Mouse (Mus musculus): ENCODE results near the gene Hdgfl2. TPM values are rescaled to one million over a fixed set of nuclear protein-coding genes. Genes with fewer than 3 reads are reported as not detected.
"Not testable (repeated sequence)": the region's sequence is repeated elsewhere in the genome, so short reads cannot be mapped to it uniquely, and the experiment has no call there.

Hdgfl2 gene
- polyA plus RNA-seq, 1 experiment from 2014 or later: 119 TPM

GRCm38 (mm10) chr17:56096883-56097282 lies 17.4 kb downstream of the Hdgfl2 start:
- DNase-seq (ENCODE audit: low spot score) (no peak), ATAC-seq (replicated peaks; ENCODE audit: low FRiP score) (no peak)
- H3K4me2 ChIP-seq: no peak overlapping the region
- no peaks in the 10 kb centered on the region for H3K27me3 ChIP-seq (replicated peaks; ENCODE audit: control insufficient read depth, insufficient read depth, low read length)
- H3K9me3 ChIP-seq (ENCODE audit: control insufficient read depth, low read length): no peaks in the 10 kb centered on the region
- H3K4me3 ChIP-seq (ENCODE audit: low read depth, low read length): no peak overlapping the region
- 88% methylated on average over 12 of the region's 12 CpGs for WGBS
- peaks cover 55% of the 10 kb centered on the region for H3K36me3 ChIP-seq (ENCODE audit: control insufficient read depth, insufficient read depth, low read length)
- H3K27ac ChIP-seq (ENCODE audit: low read depth, low read length): no peak overlapping the region
- H3K4me1 ChIP-seq (replicated peaks; ENCODE audit: control insufficient read depth, insufficient read depth, low read length): no peaks in the 10 kb centered on the region
- no peak overlapping the region for H3K9ac ChIP-seq (ENCODE audit: low read depth, low read length)

GRCm38 (mm10) chr17:56098180-56098579 lies 18.7 kb downstream of the Hdgfl2 start:
- 89% methylated on average over 8 of the region's 8 CpGs for WGBS
- peaks cover 62% of the 10 kb centered on the region for H3K36me3 ChIP-seq (ENCODE audit: control insufficient read depth, insufficient read depth, low read length)

GRCm38 (mm10) chr17:56098711-56099572 lies 19.5 kb downstream of the Hdgfl2 start:
- ATAC-seq (replicated peaks; ENCODE audit: low FRiP score) (0 out of 2 replicates have a peak, but pooled peaks have one; percentile 19), DNase-seq (ENCODE audit: low spot score) (no peak)
- no peak overlapping the region for H3K9ac ChIP-seq (ENCODE audit: low read depth, low read length)
- no peaks in the 10 kb centered on the region for H3K9me3 ChIP-seq (ENCODE audit: control insufficient read depth, low read length)
- peaks cover 59% of the 10 kb centered on the region for H3K36me3 ChIP-seq (ENCODE audit: control insufficient read depth, insufficient read depth, low read length)
- H3K4me2 ChIP-seq: no peak overlapping the region
- 87% methylated on average over 15 of the region's 15 CpGs for WGBS
- H3K4me1 ChIP-seq (replicated peaks; ENCODE audit: control insufficient read depth, insufficient read depth, low read length): no peaks in the 10 kb centered on the region
- no peak overlapping the region for H3K27ac ChIP-seq (ENCODE audit: low read depth, low read length)
- no peaks in the 10 kb centered on the region for H3K27me3 ChIP-seq (replicated peaks; ENCODE audit: control insufficient read depth, insufficient read depth, low read length)
- no peak overlapping the region for H3K4me3 ChIP-seq (ENCODE audit: low read depth, low read length)

More at GRCm38 (mm10) chr17:56098180-56098579, 18.7 kb downstream of the Hdgfl2 start:
- H3K9me3 ChIP-seq (ENCODE audit: control insufficient read depth, low read length): no peaks in the 10 kb centered on the region
- ATAC-seq (replicated peaks; ENCODE audit: low FRiP score): no peak
- H3K9ac ChIP-seq (ENCODE audit: low read depth, low read length): no peak overlapping the region
- no peak overlapping the region for H3K27ac ChIP-seq (ENCODE audit: low read depth, low read length)
- DNase-seq (ENCODE audit: low spot score): no peak
- no peak overlapping the region for H3K4me2 ChIP-seq
- H3K27me3 ChIP-seq (replicated peaks; ENCODE audit: control insufficient read depth, insufficient read depth, low read length): no peaks in the 10 kb centered on the region
- H3K4me1 ChIP-seq (replicated peaks; ENCODE audit: control insufficient read depth, insufficient read depth, low read length): no peaks in the 10 kb centered on the region
- H3K4me3 ChIP-seq (ENCODE audit: low read depth, low read length): no peak overlapping the region

- no peak overlapping the region for H3K4me3 ChIP-seq (ENCODE audit: low read depth, low read length)
- no peaks in the 10 kb centered on the region for H3K4me1 ChIP-seq (replicated peaks; ENCODE audit: control insufficient read depth, insufficient read depth, low read length)
- peaks cover 55% of the 10 kb centered on the region for H3K36me3 ChIP-seq (ENCODE audit: control insufficient read depth, insufficient read depth, low read length)
- DNase-seq (ENCODE audit: low spot score): no peak
- no peak overlapping the region for H3K27ac ChIP-seq (ENCODE audit: low read depth, low read length)
- H3K27me3 ChIP-seq (replicated peaks; ENCODE audit: control insufficient read depth, insufficient read depth, low read length): no peaks in the 10 kb centered on the region
- no peak overlapping the region for H3K9ac ChIP-seq (ENCODE audit: low read depth, low read length)
- WGBS: 88% methylated on average over 3 of the region's 3 CpGs
- H3K4me2 ChIP-seq: no peak overlapping the region
- no peak for ATAC-seq (replicated peaks; ENCODE audit: low FRiP score)
- H3K9me3 ChIP-seq (ENCODE audit: control insufficient read depth, low read length): no peaks in the 10 kb centered on the region
These were observed 21.4 kb downstream of the Hdgfl2 start for GRCm38 (mm10) chr17:56100811-56101210.

- Histone ChIP-seq H3K4me1 (replicated peaks; ENCODE audit: control insufficient read depth, insufficient read depth, low read length) (no peaks in the 10 kb centered on the region), H3K27me3 (replicated peaks; ENCODE audit: control insufficient read depth, insufficient read depth, low read length) (no peaks in the 10 kb centered on the region), H3K4me3 (ENCODE audit: low read depth, low read length) (no peak overlapping the region), H3K9ac (ENCODE audit: low read depth, low read length) (no peak overlapping the region), H3K4me2 (no peak overlapping the region), H3K9me3 (ENCODE audit: control insufficient read depth, low read length) (no peaks in the 10 kb centered on the region), H3K36me3 (ENCODE audit: control insufficient read depth, insufficient read depth, low read length) (peaks cover 45% of the 10 kb centered on the region), H3K27ac (ENCODE audit: low read depth, low read length) (no peak overlapping the region)
- DNase-seq (ENCODE audit: low spot score) (no peak), ATAC-seq (replicated peaks; ENCODE audit: low FRiP score) (no peak)
- 82% methylated on average over 5 of the region's 5 CpGs for WGBS
These were observed 22.7 kb downstream of the Hdgfl2 start for GRCm38 (mm10) chr17:56102158-56102557.

GRCm38 (mm10) chr17:56102927-56103326 lies 23.5 kb downstream of the Hdgfl2 start:
- no peak overlapping the region for H3K4me3 ChIP-seq (ENCODE audit: low read depth, low read length)
- H3K27ac ChIP-seq (ENCODE audit: low read depth, low read length): no peak overlapping the region
- H3K4me2 ChIP-seq: no peak overlapping the region
- no peak for DNase-seq (ENCODE audit: low spot score)
- no peak for ATAC-seq (replicated peaks; ENCODE audit: low FRiP score)
- 93% methylated on average over 9 of the region's 9 CpGs for WGBS
- H3K9ac ChIP-seq (ENCODE audit: low read depth, low read length): no peak overlapping the region
- peaks cover 37% of the 10 kb centered on the region for H3K36me3 ChIP-seq (ENCODE audit: control insufficient read depth, insufficient read depth, low read length)
- no peaks in the 10 kb centered on the region for H3K27me3 ChIP-seq (replicated peaks; ENCODE audit: control insufficient read depth, insufficient read depth, low read length)
- H3K4me1 ChIP-seq (replicated peaks; ENCODE audit: control insufficient read depth, insufficient read depth, low read length): no peaks in the 10 kb centered on the region
- no peaks in the 10 kb centered on the region for H3K9me3 ChIP-seq (ENCODE audit: control insufficient read depth, low read length)

GRCm38 (mm10) chr17:56103465-56104285 lies 24.2 kb downstream of the Hdgfl2 start:
- no peaks in the 10 kb centered on the region for H3K27me3 ChIP-seq (replicated peaks; ENCODE audit: control insufficient read depth, insufficient read depth, low read length)
- H3K9me3 ChIP-seq (ENCODE audit: control insufficient read depth, low read length): no peaks in the 10 kb centered on the region
- H3K9ac ChIP-seq (ENCODE audit: low read depth, low read length): no peak overlapping the region
- H3K36me3 ChIP-seq (ENCODE audit: control insufficient read depth, insufficient read depth, low read length): peaks cover 30% of the 10 kb centered on the region
- H3K4me1 ChIP-seq (replicated peaks; ENCODE audit: control insufficient read depth, insufficient read depth, low read length): no peaks in the 10 kb centered on the region
- whole genome bisulfite sequencing: 97% methylated on average over 8 of the region's 8 CpGs
- no peak for DNase-seq (ENCODE audit: low spot score)
- no peak overlapping the region for H3K27ac ChIP-seq (ENCODE audit: low read depth, low read length)
- H3K4me3 ChIP-seq (ENCODE audit: low read depth, low read length): no peak overlapping the region
- no peak for ATAC-seq (replicated peaks; ENCODE audit: low FRiP score)
- H3K4me2 ChIP-seq: no peak overlapping the region

- DNase-seq (ENCODE audit: low spot score); H3K4me3 ChIP-seq (ENCODE audit: low read depth, low read length); H3K4me2 ChIP-seq; H3K4me1 ChIP-seq (replicated peaks; ENCODE audit: control insufficient read depth, insufficient read depth, low read length); H3K27ac ChIP-seq (ENCODE audit: low read depth, low read length); H3K9ac ChIP-seq (ENCODE audit: low read depth, low read length); ATAC-seq (replicated peaks; ENCODE audit: low FRiP score); H3K9me3 ChIP-seq (ENCODE audit: control insufficient read depth, low read length); H3K27me3 ChIP-seq (replicated peaks; ENCODE audit: control insufficient read depth, insufficient read depth, low read length): not testable (repeated sequence)
- H3K36me3 ChIP-seq (ENCODE audit: control insufficient read depth, insufficient read depth, low read length): peaks cover 23% of the 10 kb centered on the region
- 90% methylated on average over 2 of the region's 5 CpGs for whole genome bisulfite sequencing
These were observed 25.4 kb downstream of the Hdgfl2 start for GRCm38 (mm10) chr17:56104821-56105220.
